Mouse (Mus musculus): ENCODE data around the gene Itpr1. TPM values are rescaled to one million over a fixed set of nuclear protein-coding genes. Genes with fewer than 3 reads are reported as not detected.

The Itpr1 gene
- total RNA-seq, 2 experiments from 2014 or later: 335 to 379 TPM

DNA sequence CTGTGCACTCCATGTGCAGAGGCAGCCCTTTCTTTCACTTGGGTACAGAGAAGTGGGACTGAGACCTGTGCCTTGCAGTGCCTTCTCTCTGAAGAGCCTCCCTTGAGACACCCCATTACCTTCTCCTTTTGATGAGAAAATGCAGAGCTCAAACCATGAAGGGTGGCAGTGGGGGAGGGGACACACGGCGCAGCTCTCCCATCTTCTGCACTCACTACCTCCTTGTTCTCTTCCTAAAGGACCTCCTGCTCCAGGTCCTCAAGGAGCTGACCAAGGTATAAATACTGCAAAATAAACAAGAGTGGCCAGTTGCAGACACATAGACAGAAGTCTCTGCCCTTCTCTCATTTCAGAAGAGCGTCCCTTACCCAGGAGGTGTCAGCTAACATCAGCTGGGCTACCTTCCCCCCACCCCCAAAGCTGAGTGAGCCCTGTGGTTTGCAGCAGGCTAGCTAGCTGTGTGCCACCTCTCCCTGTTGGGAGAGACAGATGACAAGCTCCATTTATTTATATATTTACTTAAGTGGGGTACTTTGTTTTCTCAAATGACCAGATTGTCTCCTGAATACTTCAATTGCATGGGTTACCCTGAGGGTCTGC lies 255.4 kb downstream of the Itpr1 start:
- intact Hi-C loops (cut with DNase I): no loop called here
- DNase-seq (ENCODE audit: low spot score in 2 of 2): no peak

- no peak for DNase-seq (ENCODE audit: low spot score in 2 of 2)
- intact Hi-C loops (cut with DNase I): no loop called here
Measured at GRCm38 (mm10) chr6:108471878-108472277, 259.0 kb downstream of the Itpr1 start.

DNA sequence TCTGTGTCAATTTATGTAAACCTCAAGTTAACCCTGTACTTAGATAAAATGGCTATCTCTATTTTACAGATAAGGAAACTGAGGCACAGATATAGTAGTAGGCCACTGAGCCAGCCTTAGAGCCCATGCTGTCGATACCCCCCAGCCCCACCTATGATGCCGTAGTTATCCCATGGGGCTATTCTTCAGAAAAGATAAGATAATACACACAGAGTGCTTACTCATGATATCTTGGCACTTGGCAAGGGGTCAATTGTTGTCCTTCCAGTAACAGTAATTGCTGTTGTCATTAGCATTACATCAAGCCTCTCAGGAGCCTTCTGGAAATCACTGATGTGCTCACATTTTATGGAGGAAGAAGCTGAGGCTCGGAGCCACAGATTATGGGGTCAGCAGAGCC lies 259.9 kb downstream of the Itpr1 start:
- DNase-seq (ENCODE audit: low spot score in 2 of 2): no peak
- intact Hi-C loops (cut with DNase I): no loop called here

DNA sequence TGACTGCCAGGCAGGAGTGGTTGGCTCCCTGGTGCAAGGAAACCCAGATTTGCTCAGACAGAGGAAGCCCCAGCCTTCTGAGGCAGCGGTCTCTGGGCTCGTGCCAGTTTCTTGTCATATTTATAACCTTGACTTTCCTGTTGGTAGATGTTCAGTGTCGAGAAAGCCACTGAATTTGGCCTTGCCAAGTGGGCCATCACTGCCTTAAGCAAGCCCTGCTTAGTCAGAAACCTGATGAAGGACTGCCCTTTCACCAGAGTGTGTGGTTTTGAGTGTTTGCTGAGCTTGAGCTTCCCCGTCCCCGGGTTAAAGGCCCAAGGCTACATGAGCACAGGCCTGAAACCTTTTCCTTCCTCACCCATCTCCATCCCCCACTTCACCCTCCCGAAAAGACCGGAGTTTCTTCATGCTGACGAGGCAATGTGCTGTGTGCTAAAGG lies 263.9 kb downstream of the Itpr1 start:
- no peak for DNase-seq (ENCODE audit: low spot score in 2 of 2)
- intact Hi-C loops (cut with DNase I): no loop called here

DNA sequence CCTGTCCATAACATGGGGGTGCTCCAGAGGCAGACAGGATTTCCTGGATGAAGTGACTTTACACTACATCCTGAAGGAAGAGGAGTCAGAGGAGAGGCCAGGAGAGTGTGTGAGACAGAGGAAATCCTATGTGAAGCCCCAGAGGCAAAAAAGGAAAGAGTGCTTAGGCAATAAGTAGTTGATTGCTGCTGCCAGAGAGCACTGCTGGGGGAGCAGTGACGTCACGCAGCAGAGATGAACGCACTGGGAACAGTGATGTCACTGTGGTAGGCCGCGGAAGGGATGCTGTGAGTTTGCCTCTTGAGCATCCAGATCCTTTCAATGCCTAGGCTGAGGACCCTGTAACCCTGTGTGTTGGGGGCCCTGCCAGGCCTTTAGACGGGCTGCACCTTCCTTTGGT lies 264.7 kb downstream of the Itpr1 start:
- no peak for DNase-seq (ENCODE audit: low spot score in 2 of 2)
- intact Hi-C loops (cut with DNase I): no loop called here

GRCm38 (mm10) chr6:108481190-108481589 lies 268.3 kb downstream of the Itpr1 start:
- DNase-seq (ENCODE audit: low spot score in 2 of 2): no peak
- intact Hi-C loops (cut with DNase I): no loop called here

DNA sequence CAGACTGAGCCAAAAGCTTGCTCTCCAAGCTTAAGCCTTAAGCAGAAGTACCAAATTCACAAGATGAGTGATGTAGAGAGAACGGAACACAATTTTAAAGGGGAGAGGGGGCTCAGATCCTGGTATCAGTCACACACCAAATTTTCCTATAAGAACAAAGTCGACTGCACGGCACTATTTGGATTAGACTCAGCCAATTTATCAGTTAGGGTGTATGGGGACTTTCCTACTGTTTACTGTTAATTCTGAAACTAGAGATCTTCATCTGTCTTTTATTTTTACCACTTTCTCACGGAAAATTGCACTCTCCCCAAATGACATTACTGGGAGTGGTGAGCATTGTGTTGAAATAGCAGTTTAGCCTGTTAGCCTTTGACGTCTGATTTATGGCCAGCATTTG lies 269.6 kb downstream of the Itpr1 start:
- intact Hi-C loops (cut with DNase I): no loop called here
- no peak for DNase-seq (ENCODE audit: low spot score in 2 of 2)

DNA sequence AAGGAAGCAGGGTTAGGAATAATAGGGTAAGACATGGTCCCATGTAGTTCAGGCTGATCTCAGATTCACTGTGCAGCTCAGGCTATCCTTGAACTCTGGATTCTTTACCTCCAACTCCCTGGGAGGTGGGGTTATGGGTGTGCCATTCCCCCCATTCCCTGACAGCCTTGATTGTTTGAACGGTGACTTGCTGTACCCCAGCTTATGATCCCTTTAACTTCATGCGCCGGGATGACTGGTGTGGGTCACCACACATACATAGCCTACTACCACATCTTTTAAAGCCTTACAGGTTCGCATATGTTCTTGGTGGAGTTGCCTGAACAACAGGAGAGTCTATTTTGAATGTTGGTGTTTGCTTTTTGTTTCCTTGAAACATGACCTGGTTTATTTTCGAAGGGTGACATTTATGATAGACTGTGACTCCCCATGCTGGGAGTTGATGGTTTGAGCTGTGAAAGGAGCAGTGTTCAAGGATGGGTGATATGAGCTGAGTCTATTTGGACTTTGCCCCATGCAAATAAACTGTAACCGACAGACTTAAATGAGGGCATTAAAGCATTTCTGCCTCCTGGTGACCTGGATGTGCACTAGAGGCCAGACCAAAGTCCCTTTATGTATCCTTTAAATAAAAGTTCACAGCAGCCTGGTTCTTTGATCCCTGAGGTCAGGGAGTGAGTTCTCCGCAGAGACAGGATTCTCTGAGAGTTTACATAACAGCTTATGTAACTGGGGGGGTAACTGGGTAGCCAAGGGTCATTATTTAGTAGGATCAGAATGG lies 273.5 kb downstream of the Itpr1 start:
- intact Hi-C loops (cut with DNase I): no loop called here
- DNase-seq (ENCODE audit: low spot score in 2 of 2): no peak

- intact Hi-C loops (cut with DNase I): no loop called here
Measured at GRCm38 (mm10) chr6:108487300-108487835, 274.5 kb downstream of the Itpr1 start.

GRCm38 (mm10) chr6:108488250-108488649 lies 275.4 kb downstream of the Itpr1 start:
- DNase-seq (ENCODE audit: low spot score in 2 of 2): no peak
- intact Hi-C loops (cut with DNase I): no loop called here

More at GRCm38 (mm10) chr6:108487300-108487835, 274.5 kb downstream of the Itpr1 start:
- DNase-seq (ENCODE audit: low spot score in 2 of 2): no peak

- no peak for DNase-seq (ENCODE audit: low spot score in 2 of 2)
- intact Hi-C loops (cut with DNase I): no loop called here
Measured at GRCm38 (mm10) chr6:108491969-108492368, 279.1 kb downstream of the Itpr1 start.

DNA sequence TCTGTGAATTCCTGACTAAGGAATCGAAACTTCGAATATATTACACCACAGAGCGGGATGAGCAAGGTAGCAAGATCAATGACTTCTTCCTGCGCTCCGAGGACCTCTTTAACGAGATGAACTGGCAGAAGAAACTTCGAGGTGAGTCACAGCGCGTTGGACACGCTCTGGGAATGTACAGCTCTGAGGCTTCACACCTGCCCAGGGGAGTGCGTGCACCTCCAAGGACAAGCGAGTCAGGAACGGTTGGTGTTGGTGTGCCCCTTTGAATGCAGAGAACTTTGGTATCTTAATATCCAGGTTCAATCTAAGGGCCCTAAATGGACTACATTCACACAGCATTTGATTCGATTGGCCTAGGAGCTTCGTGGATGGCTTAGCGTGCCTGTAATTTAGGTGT lies 280.9 kb downstream of the Itpr1 start:
- intact Hi-C loops (cut with DNase I): no loop called here
- DNase-seq (ENCODE audit: low spot score in 2 of 2): no peak

GRCm38 (mm10) chr6:108494185-108494804 lies 281.4 kb downstream of the Itpr1 start:
- no peak for DNase-seq (ENCODE audit: low spot score in 2 of 2)
- intact Hi-C loops (cut with DNase I): no loop called here

DNA sequence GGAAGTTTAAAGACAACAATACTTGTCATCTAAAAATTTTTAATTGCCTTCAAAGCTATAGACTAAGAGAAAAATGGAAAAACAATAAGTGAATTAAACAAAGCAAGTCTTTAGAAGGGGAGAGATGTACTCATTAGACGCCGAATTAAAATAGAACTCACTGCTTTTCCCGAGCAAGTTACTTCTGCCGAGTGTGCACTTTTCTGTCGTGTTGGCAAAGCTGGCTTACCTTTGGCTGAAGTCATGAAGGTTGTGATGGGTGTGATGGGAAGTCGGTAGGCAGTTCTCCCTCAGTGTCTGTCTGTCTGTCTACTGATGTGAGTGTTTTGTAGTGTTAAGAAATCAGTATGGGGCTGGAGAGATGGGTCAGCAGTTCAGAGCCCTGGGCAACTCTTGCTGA lies 282.1 kb downstream of the Itpr1 start:
- intact Hi-C loops (cut with DNase I): no loop called here
- DNase-seq (ENCODE audit: low spot score in 2 of 2): no peak

DNA sequence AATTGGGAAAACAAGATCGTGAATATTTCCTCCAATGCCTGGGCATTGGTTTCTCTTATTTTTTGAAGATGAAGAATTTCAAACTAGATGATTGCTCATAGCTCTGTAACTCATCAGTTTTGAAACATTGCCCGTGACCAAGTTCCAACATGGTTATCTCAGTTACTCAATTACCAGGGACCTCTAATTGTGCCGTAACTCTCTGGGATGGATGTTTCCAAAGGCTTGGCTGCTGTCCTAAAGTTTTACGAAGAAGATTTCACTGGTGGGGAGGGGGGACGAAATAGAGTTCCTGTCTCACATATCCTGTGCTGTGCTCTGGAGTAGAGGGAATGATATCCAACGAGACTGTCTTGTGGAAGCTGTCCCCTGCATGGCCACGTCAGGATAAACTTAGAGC lies 285.2 kb downstream of the Itpr1 start:
- DNase-seq (ENCODE audit: low spot score in 2 of 2): no peak
- intact Hi-C loops (cut with DNase I): no loop called here

- DNase-seq (ENCODE audit: low spot score in 2 of 2): no peak
- intact Hi-C loops (cut with DNase I): loop anchor here (1.0 to 5.0 kb wide), 5 partner anchors 47 to 209 kb away; partner anchors contain the start of gene Bhlhe40
Measured at GRCm38 (mm10) chr6:108503651-108504050, 290.8 kb downstream of the Itpr1 start.

DNA sequence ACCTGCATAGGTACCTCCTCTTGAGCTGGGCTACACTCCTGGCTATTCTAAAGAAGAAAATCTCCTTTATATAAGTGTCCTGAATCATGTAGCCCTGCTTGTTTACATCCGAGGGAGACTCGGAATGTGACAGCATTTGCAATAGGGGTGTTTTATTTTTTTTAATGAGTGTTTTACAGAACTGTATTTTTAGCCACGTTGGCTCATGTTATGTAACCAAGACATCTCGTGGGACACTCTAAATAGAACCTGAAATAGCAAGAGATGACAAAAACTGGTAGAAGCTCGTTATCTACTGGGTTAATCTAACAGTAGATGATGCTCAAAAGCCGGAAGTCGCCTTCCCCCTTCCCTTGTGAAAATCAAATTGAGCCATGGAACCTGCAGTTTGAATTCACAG lies 291.8 kb downstream of the Itpr1 start:
- intact Hi-C loops (cut with DNase I): loop anchor here (1.0 to 5.0 kb wide), 5 partner anchors 48 to 208 kb away; partner anchors contain the start of gene Bhlhe40
- peak; percentile 36 to 86 for DNase-seq (ENCODE audit: low spot score in 2 of 2)

DNA sequence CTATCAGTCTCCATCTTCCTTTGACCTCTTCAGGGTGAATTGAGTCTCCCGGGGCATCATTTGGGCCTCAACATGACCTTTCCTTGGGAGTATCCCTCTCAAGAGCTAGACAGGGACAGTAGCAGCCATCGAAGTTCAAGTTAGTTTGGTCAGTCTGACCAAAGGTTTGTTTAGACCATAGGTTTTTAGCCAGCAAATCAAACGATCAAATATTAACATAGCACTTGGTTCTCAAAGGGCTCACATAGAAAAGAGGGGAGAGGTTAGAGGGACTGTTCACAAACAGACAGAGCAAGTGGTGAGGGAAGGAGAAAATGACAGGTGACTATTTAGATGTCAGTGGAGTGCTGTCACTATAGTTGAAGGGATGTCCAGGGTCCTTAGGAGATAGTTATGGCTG lies 293.3 kb downstream of the Itpr1 start:
- DNase-seq (ENCODE audit: low spot score in 2 of 2): no peak
- intact Hi-C loops (cut with DNase I): no loop called here

DNA sequence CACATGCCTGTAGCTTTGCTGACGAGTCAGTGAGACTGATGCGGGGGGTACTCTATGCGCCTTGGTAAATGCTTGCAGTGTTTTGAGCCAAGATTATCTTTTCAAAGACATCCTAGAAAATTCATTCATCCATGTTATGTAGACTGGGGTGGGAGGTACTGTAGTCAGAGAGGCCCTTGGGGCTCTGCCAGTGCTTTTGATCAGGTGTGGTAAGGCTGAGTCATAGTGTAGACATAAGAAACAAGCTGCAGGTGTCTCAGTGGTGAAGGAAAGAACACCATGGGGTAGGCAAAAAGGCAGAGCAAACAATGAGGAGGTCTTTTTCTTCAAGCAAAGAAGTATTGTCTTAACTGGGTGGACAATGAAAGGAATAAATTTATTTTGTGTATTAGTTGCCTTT lies 294.4 kb downstream of the Itpr1 start:
- no peak for DNase-seq (ENCODE audit: low spot score in 2 of 2)
- intact Hi-C loops (cut with DNase I): no loop called here

GRCm38 (mm10) chr6:108509320-108509719 lies 296.4 kb downstream of the Itpr1 start:
- no peak for DNase-seq (ENCODE audit: low spot score in 2 of 2)
- intact Hi-C loops (cut with DNase I): no loop called here

DNA sequence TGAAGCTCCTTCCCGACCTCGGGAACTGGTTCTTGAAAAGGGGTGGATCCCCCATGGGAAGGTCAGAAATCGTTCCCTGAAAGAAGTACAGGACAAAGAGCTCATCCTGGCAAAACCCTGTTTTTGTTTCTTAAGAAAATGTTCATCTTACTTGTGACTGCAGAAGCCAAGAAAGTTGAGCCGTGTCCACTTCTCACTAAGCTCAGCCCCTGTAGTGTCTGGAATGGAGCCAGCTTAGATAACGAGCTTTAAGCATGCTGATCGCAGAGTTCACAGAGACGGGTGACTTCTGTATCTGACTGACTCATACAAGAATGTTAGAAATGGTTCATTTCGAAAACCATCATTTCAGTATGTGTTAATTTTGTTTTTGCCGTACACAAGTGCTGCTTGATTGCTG lies 297.2 kb downstream of the Itpr1 start:
- no peak for DNase-seq (ENCODE audit: low spot score in 2 of 2)
- intact Hi-C loops (cut with DNase I): no loop called here
